Mouse (Mus musculus) testis, adult 2 months (tissue): ENCODE measurements at regions not wholly inside any gene's neighbourhood (a gene's known extent, or its start where the extent isn't known, plus 50 kb on each side); places are given as distances from the start of the nearest gene placed in this dataset.

Source experiments
- CTCF ChIP-seq: fragments of 200-500 bp; IDR thresholded peaks from 2 replicates; pipeline ENCODE4 v1.5.1; 2012; ENCODE audit warnings: low read depth, mild to moderate bottlenecking, inconsistent platforms, low read length, moderate library complexity; ENCODE audit not compliant: control insufficient read depth, insufficient read depth, insufficient replicate concordance
- POLR2A ChIP-seq: fragments of 200-500 bp; IDR thresholded peaks from 2 replicates; pipeline ENCODE4 v1.6.1; 2012; ENCODE audit warnings: low read depth, mild to moderate bottlenecking, inconsistent platforms, low read length, moderate library complexity; ENCODE audit not compliant: control insufficient read depth

DNA sequence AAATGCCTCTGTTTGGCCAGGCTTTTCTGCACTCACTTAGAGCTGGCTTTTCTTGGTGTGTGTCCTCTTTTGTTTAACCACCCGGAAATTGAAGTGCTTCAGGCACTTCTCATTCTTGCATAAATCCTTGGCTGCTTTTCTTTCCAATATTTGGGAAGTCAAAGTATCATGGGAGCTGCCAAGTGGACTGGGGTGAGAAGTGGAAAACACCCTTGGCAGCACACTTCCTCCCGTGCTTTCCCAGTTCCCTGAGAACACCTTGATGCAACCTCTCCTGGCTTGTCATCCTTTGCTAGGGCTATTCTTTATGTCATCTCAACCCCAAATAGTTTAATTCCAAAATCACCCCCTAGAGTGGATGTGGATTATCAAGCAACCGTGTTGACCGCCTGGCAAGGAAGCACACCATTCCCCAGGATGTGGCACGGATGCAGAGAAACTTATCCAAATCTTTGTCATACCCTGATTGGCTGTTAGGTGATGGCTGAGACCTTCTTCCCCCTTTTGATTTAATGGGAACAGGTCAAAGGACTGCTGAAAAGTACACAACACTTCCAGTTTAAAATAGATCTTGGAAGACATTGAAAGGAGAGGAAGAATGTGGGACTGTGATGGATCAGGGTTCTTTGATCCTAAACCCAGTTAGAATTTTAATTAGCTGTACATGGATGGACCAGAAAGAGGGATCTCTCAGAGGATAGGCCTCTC, 81.5 kb downstream of the Gm5447 start:
- TF ChIP-seq CTCF = no peak
- TF ChIP-seq POLR2A = no peak
